Mouse (Mus musculus) embryonic facial prominence, embryonic 15.5 days (tissue): Measurements from ENCODE around the gene Zbtb42. TPM values are rescaled to one million over a fixed set of nuclear protein-coding genes. Genes with fewer than 3 reads are reported as not detected.
A peak's percentile ranks its signal among the peaks of the same experiment; 100 is the strongest.

Source experiments
- ATAC-seq: fragments of 200-750 bp; cut with Nextera tagmentation; 2 replicates; pipeline ENCODE4 v1.8.0; 2017; ENCODE audit warnings: low read depth, moderate TSS enrichment; ENCODE audit not compliant: insufficient number of reproducible peaks, low FRiP score, low TSS enrichment
- H3K27ac ChIP-seq: fragments of 300-500 bp; sonication (generic); replicated peaks from 2 replicates; pipeline ENCODE4 v1.5.1; 2015; ENCODE audit warnings: mild to moderate bottlenecking, inconsistent platforms
- H3K27me3 ChIP-seq: fragments of 300-500 bp; sonication (generic); 2 replicates; pipeline ENCODE4 v1.6.1; 2015; ENCODE audit warnings: inconsistent platforms
- H3K36me3 ChIP-seq: fragments of 300-500 bp; sonication (generic); 2 replicates; pipeline ENCODE4 v1.6.1; 2015; ENCODE audit warnings: mild to moderate bottlenecking, inconsistent platforms
- H3K4me1 ChIP-seq: fragments of 300-500 bp; sonication (generic); 2 replicates; pipeline ENCODE4 v1.6.1; 2015; ENCODE audit warnings: inconsistent platforms
- H3K4me2 ChIP-seq: fragments of 300-500 bp; sonication (generic); replicated peaks from 2 replicates; pipeline ENCODE4 v1.6.1; 2015; ENCODE audit warnings: mild to moderate bottlenecking, inconsistent platforms
- H3K4me3 ChIP-seq: fragments of 300-500 bp; sonication (generic); replicated peaks from 2 replicates; pipeline ENCODE4 v1.5.1; 2015; ENCODE audit warnings: mild to moderate bottlenecking, inconsistent platforms
- H3K9ac ChIP-seq: fragments of 300-500 bp; sonication (generic); 2 replicates; pipeline ENCODE4 v1.6.1; 2015; ENCODE audit warnings: inconsistent platforms
- H3K9me3 ChIP-seq: fragments of 300-500 bp; sonication (generic); replicated peaks from 2 replicates; pipeline ENCODE4 v1.6.1; 2016; ENCODE audit warnings: inconsistent platforms
- WGBS: fragments of 180-500 bp; shearing (Covaris S2); methylation state at CpG from one replicate; pipeline ENCODE4 v1.1.7; 2015; 5-methylcytosine and 5-hydroxymethylcytosine counted together
- polyA plus RNA-seq: library from polyadenylated mRNA; unstranded; fragments of >200 nt; fragmentation: Nextera tagmentation; extraction: Ambion mirVana; gene quantifications from 2 replicates; pipeline ENCODE4 v1.2.1, GENCODE M21; 2015

The Zbtb42 gene
- polyA plus RNA-seq, 1 experiment from 2014 or later = 5.6 TPM

GRCm38 (mm10) chr12:112663303-112663702 is 15.3 kb upstream of the Zbtb42 start:
- WGBS = 75% methylated on average over 11 of the region's 11 CpGs
- H3K9me3 ChIP-seq = no peaks in the 10 kb centered on the region
- no peak overlapping the region for H3K4me3 ChIP-seq
- H3K27ac ChIP-seq = no peak overlapping the region
- peaks cover 69% of the 10 kb centered on the region for H3K36me3 ChIP-seq
- H3K4me1 ChIP-seq = peaks cover 82% of the 10 kb centered on the region
- no peaks in the 10 kb centered on the region for H3K27me3 ChIP-seq
- H3K9ac ChIP-seq = no peak overlapping the region
- no peak overlapping the region for H3K4me2 ChIP-seq
- ATAC-seq = no peak

GRCm38 (mm10) chr12:112663716-112664115 is 14.9 kb upstream of the Zbtb42 start:
- peaks cover 86% of the 10 kb centered on the region for H3K4me1 ChIP-seq
- no peak overlapping the region for H3K4me3 ChIP-seq
- H3K27ac ChIP-seq = peak overlapping the region; percentile 51
- 82% methylated on average over 12 of the region's 12 CpGs for WGBS
- no peak overlapping the region for H3K4me2 ChIP-seq
- H3K27me3 ChIP-seq = no peaks in the 10 kb centered on the region
- no peak overlapping the region for H3K9ac ChIP-seq
- ATAC-seq = no peak
- H3K36me3 ChIP-seq = peaks cover 69% of the 10 kb centered on the region
- no peaks in the 10 kb centered on the region for H3K9me3 ChIP-seq

GRCm38 (mm10) chr12:112664124-112664523 is 14.5 kb upstream of the Zbtb42 start:
- WGBS = 59% methylated on average over 2 of the region's 2 CpGs
- Histone ChIP-seq H3K9me3 (no peaks in the 10 kb centered on the region), H3K4me2 (no peak overlapping the region), H3K9ac (no peak overlapping the region), H3K27me3 (no peaks in the 10 kb centered on the region), H3K4me1 (peaks cover 89% of the 10 kb centered on the region), H3K27ac (peak overlapping the region; percentile 51), H3K4me3 (no peak overlapping the region), H3K36me3 (peaks cover 69% of the 10 kb centered on the region)
- no peak for ATAC-seq

GRCm38 (mm10) chr12:112664656-112665055 is 14.0 kb upstream of the Zbtb42 start:
- Histone ChIP-seq H3K4me3 (no peak overlapping the region), H3K4me2 (no peak overlapping the region), H3K9ac (no peak overlapping the region), H3K27ac (peak overlapping the region; percentile 55; the same call in 1 of the 2 replicates), H3K27me3 (no peaks in the 10 kb centered on the region), H3K4me1 (peaks cover 89% of the 10 kb centered on the region), H3K36me3 (peaks cover 69% of the 10 kb centered on the region), H3K9me3 (no peaks in the 10 kb centered on the region)
- ATAC-seq = no peak
- WGBS = 62% methylated on average over 5 of the region's 5 CpGs

- H3K27ac ChIP-seq = peak overlapping the region; percentile 55; the same call in 1 of the 2 replicates
- H3K36me3 ChIP-seq = peaks cover 69% of the 10 kb centered on the region
- no peak overlapping the region for H3K9ac ChIP-seq
- WGBS = 52% methylated on average over 18 of the region's 18 CpGs
- H3K9me3 ChIP-seq = no peaks in the 10 kb centered on the region
- H3K4me2 ChIP-seq = no peak overlapping the region; the same call in 1 of the 2 replicates
- H3K4me1 ChIP-seq = peaks cover 92% of the 10 kb centered on the region
- ATAC-seq = no peak
- H3K4me3 ChIP-seq = no peak overlapping the region
- H3K27me3 ChIP-seq = no peaks in the 10 kb centered on the region
Measured at GRCm38 (mm10) chr12:112665445-112665844, 13.2 kb upstream of the Zbtb42 start.

GRCm38 (mm10) chr12:112665881-112666544 is 12.6 kb upstream of the Zbtb42 start:
- no peaks in the 10 kb centered on the region for H3K9me3 ChIP-seq
- H3K9ac ChIP-seq = no peak overlapping the region
- peak overlapping the region; percentile 55; the same call in 1 of the 2 replicates for H3K27ac ChIP-seq
- peaks cover 73% of the 10 kb centered on the region for H3K36me3 ChIP-seq
- H3K27me3 ChIP-seq = no peaks in the 10 kb centered on the region
- no peak overlapping the region; the same call in 1 of the 2 replicates for H3K4me2 ChIP-seq
- WGBS = 84% methylated on average over 9 of the region's 9 CpGs
- H3K4me3 ChIP-seq = no peak overlapping the region
- peaks cover 92% of the 10 kb centered on the region for H3K4me1 ChIP-seq
- no peak for ATAC-seq

- ATAC-seq = no peak
- H3K4me2 ChIP-seq = no peak overlapping the region
- H3K9me3 ChIP-seq = no peaks in the 10 kb centered on the region
- H3K4me1 ChIP-seq = peaks cover 92% of the 10 kb centered on the region
- no peak overlapping the region for H3K4me3 ChIP-seq
- WGBS = 79% methylated on average over 10 of the region's 10 CpGs
- peaks cover 64% of the 10 kb centered on the region for H3K36me3 ChIP-seq
- no peak overlapping the region for H3K9ac ChIP-seq
- H3K27ac ChIP-seq = no peak overlapping the region
- H3K27me3 ChIP-seq = no peaks in the 10 kb centered on the region
Measured at GRCm38 (mm10) chr12:112667619-112668297, 10.9 kb upstream of the Zbtb42 start.

- peak overlapping the region; percentile 6; the same call in 1 of the 2 replicates for H3K4me2 ChIP-seq
- H3K9me3 ChIP-seq = no peaks in the 10 kb centered on the region
- H3K4me3 ChIP-seq = 0 out of 2 replicates have a peak overlapping the region, but pooled peaks have one; percentile 3
- no peaks in the 10 kb centered on the region for H3K27me3 ChIP-seq
- WGBS = 47% methylated on average over 9 of the region's 9 CpGs
- H3K27ac ChIP-seq = no peak overlapping the region
- no peak overlapping the region for H3K9ac ChIP-seq
- no peak for ATAC-seq
- peaks cover 46% of the 10 kb centered on the region for H3K36me3 ChIP-seq
- peaks cover 80% of the 10 kb centered on the region for H3K4me1 ChIP-seq
Measured at GRCm38 (mm10) chr12:112670718-112671393, 7.8 kb upstream of the Zbtb42 start.

GRCm38 (mm10) chr12:112671891-112672290 is 6.7 kb upstream of the Zbtb42 start:
- peak overlapping the region; percentile 91 for H3K4me2 ChIP-seq
- H3K4me3 ChIP-seq = peak overlapping the region; percentile 82; the same call in 1 of the 2 replicates
- H3K9me3 ChIP-seq = no peaks in the 10 kb centered on the region
- H3K36me3 ChIP-seq = peaks cover 40% of the 10 kb centered on the region
- no peak for ATAC-seq
- no peaks in the 10 kb centered on the region for H3K27me3 ChIP-seq
- H3K27ac ChIP-seq = 0 out of 2 replicates have a peak overlapping the region, but pooled peaks have one; percentile 96
- no peak overlapping the region for H3K9ac ChIP-seq
- H3K4me1 ChIP-seq = peaks cover 69% of the 10 kb centered on the region
- 75% methylated on average over 7 of the region's 7 CpGs for WGBS

- H3K4me2 ChIP-seq = peak overlapping the region; percentile 91
- no peaks in the 10 kb centered on the region for H3K9me3 ChIP-seq
- peak overlapping the region; percentile 96 for H3K27ac ChIP-seq
- H3K36me3 ChIP-seq = peaks cover 32% of the 10 kb centered on the region
- peaks cover 10% of the 10 kb centered on the region for H3K27me3 ChIP-seq
- H3K4me1 ChIP-seq = peaks cover 65% of the 10 kb centered on the region
- no peak for ATAC-seq
- H3K4me3 ChIP-seq = peak overlapping the region; percentile 82
- WGBS = 4% methylated on average over 21 of the region's 21 CpGs
- H3K9ac ChIP-seq = peak overlapping the region; percentile 90
Measured at GRCm38 (mm10) chr12:112672744-112673575, 5.7 kb upstream of the Zbtb42 start.
